Mouse (Mus musculus) megakaryocyte, embryonic 14.5 days (primary cell): ENCODE measurements around the gene Abcd2.

Source experiments
- FLI1 ChIP-seq: IDR thresholded peaks from 2 replicates; pipeline ENCODE4 v1.6.1; 2012; ENCODE audit warnings: low read length, inconsistent platforms, mixed read lengths
- GATA1 ChIP-seq: IDR thresholded peaks from 3 replicates; pipeline ENCODE4 v1.6.1; 2012; ENCODE audit warnings: mixed read lengths, low read length, inconsistent platforms, borderline replicate concordance

- TF ChIP-seq GATA1: no peak
- no peak for TF ChIP-seq FLI1
Measured at GRCm38 (mm10) chr15:91165021-91165420, 26.6 kb downstream of the Abcd2 start.
